In genomic region chr6:134730978-134731377, GRCm38 (mm10) we compare ENCODE assay signal across 19 mouse cellular contexts.
DNase-seq lines count a peak whose midpoint lies in the region; ATAC-seq lines count a peak whose summit lies in the region.
"Had no signal": no experiment of that assay in that cellular context is flagged by ENCODE, and none has a peak within 500 bp of the region (broad histone marks: within the 10 kb centered on the region; RNA-seq: fewer than 3 reads in every experiment).

No protein-coding gene starts in this region.

- DNase-seq in c-Kit-positive CD71-positive TER-119-positive erythroid progenitor cells, embryonic 14.5 days (ENCODE audit: low spot score) = peak; percentile 20
- DNase-seq in retina, embryonic 14.5 days (ENCODE audit: low spot score) = no peak
- DNase-seq in urinary bladder, postnatal 10 days (ENCODE audit: low spot score) = no peak
- DNase-seq: adrenal gland, adult 8-10 months; cerebellum, postnatal 10 days; forebrain, postnatal 0 days; kidney, adult 2 months; kidney, postnatal 10 days; thymus, postnatal 14 days had no signal

- peak overlapping the region; percentile 60; the same call in 1 of the 2 replicates for H3K27ac ChIP-seq in intestine, embryonic 15.5 days
- H3K27ac ChIP-seq in liver, embryonic 15.5 days (replicated peaks) = peak overlapping the region; percentile 15; the same call in 1 of the 2 replicates
- no peak overlapping the region for H3K27ac ChIP-seq in stomach, embryonic 16.5 days (ENCODE audit: low read length)
- H3K27ac ChIP-seq in forebrain, embryonic 15.5 days (replicated peaks) = no peak overlapping the region
- H3K27ac ChIP-seq: hindbrain, postnatal 0 days; limb, embryonic 12.5 days; lung, embryonic 15.5 days; macrophage; midbrain, embryonic 13.5 days; neural tube, embryonic 13.5 days had no signal

- no peaks in the 10 kb centered on the region for H3K36me3 ChIP-seq in intestine, embryonic 15.5 days
- H3K36me3 ChIP-seq in liver, embryonic 15.5 days (replicated peaks) = no peaks in the 10 kb centered on the region; the same call in 1 of the 2 replicates
- no peaks in the 10 kb centered on the region for H3K36me3 ChIP-seq in stomach, embryonic 16.5 days (ENCODE audit: control insufficient read depth, insufficient read depth, low read length)
- no peaks in the 10 kb centered on the region for H3K36me3 ChIP-seq in forebrain, embryonic 15.5 days
- H3K36me3 ChIP-seq: midbrain, embryonic 13.5 days; neural tube, embryonic 13.5 days had no signal

- H3K27me3 ChIP-seq in intestine, embryonic 15.5 days (replicated peaks) = no peaks in the 10 kb centered on the region
- no peaks in the 10 kb centered on the region for H3K27me3 ChIP-seq in liver, embryonic 15.5 days
- H3K27me3 ChIP-seq in stomach, embryonic 16.5 days (ENCODE audit: control insufficient read depth, insufficient read depth, low read length) = no peaks in the 10 kb centered on the region
- no peaks in the 10 kb centered on the region for H3K27me3 ChIP-seq in forebrain, embryonic 15.5 days
- H3K27me3 ChIP-seq: limb, embryonic 12.5 days; lung, embryonic 15.5 days; midbrain, embryonic 13.5 days; neural tube, embryonic 13.5 days had no signal

- H3K4me3 ChIP-seq in intestine, embryonic 15.5 days (replicated peaks) = no peak overlapping the region
- no peak overlapping the region for H3K4me3 ChIP-seq in liver, embryonic 15.5 days (replicated peaks)
- no peak overlapping the region for H3K4me3 ChIP-seq in stomach, embryonic 16.5 days (replicated peaks; ENCODE audit: low read length)
- H3K4me3 ChIP-seq in forebrain, embryonic 15.5 days = no peak overlapping the region
- H3K4me3 ChIP-seq: limb, embryonic 12.5 days; lung, embryonic 15.5 days; midbrain, embryonic 13.5 days; neural tube, embryonic 13.5 days had no signal

- no peaks in the 10 kb centered on the region for H3K9me3 ChIP-seq in intestine, embryonic 15.5 days
- no peaks in the 10 kb centered on the region for H3K9me3 ChIP-seq in liver, embryonic 15.5 days (replicated peaks)
- H3K9me3 ChIP-seq in stomach, embryonic 16.5 days (replicated peaks; ENCODE audit: control insufficient read depth, low read length) = no peaks in the 10 kb centered on the region
- H3K9me3 ChIP-seq in forebrain, embryonic 15.5 days = no peaks in the 10 kb centered on the region
- H3K9me3 ChIP-seq: limb, embryonic 12.5 days; lung, embryonic 15.5 days; midbrain, embryonic 13.5 days; neural tube, embryonic 13.5 days had no signal

- H3K4me2 ChIP-seq in intestine, embryonic 15.5 days (replicated peaks) = peak overlapping the region; percentile 19; the same call in 1 of the 2 replicates
- peak overlapping the region; percentile 31; the same call in 1 of the 2 replicates for H3K4me2 ChIP-seq in liver, embryonic 15.5 days
- no peak overlapping the region for H3K4me2 ChIP-seq in stomach, embryonic 16.5 days (ENCODE audit: low read depth, low read length)
- no peak overlapping the region for H3K4me2 ChIP-seq in forebrain, embryonic 15.5 days (replicated peaks)
- H3K4me2 ChIP-seq: limb, embryonic 12.5 days; lung, embryonic 15.5 days; midbrain, embryonic 13.5 days; neural tube, embryonic 13.5 days had no signal

- peak; percentile 92 for ATAC-seq in intestine, embryonic 15.5 days
- peak; percentile 69 for ATAC-seq in liver, embryonic 15.5 days (ENCODE audit: insufficient read depth)
- 0 out of 2 replicates have a peak, but pooled peaks have one; percentile 22 for ATAC-seq in stomach, embryonic 16.5 days (ENCODE audit: insufficient read depth, low FRiP score)
- ATAC-seq in forebrain, embryonic 15.5 days (replicated peaks) = no peak
- ATAC-seq: forebrain, postnatal 0 days; hindbrain, postnatal 0 days; midbrain, embryonic 13.5 days had no signal

- 61% methylated on average over 3 of the region's 3 CpGs for WGBS in intestine, embryonic 15.5 days
- WGBS in liver, embryonic 15.5 days (ENCODE audit: insufficient replicate concordance) = 31% methylated on average over 3 of the region's 3 CpGs
- 65% methylated on average over 3 of the region's 3 CpGs for WGBS in stomach, embryonic 16.5 days
- WGBS in forebrain, embryonic 15.5 days = 91% methylated on average over 3 of the region's 3 CpGs

- H3K9ac ChIP-seq in intestine, embryonic 15.5 days = no peak overlapping the region
- H3K9ac ChIP-seq in liver, embryonic 15.5 days = no peak overlapping the region
- no peak overlapping the region for H3K9ac ChIP-seq in stomach, embryonic 16.5 days (ENCODE audit: low read length)
- no peak overlapping the region for H3K9ac ChIP-seq in forebrain, embryonic 15.5 days (replicated peaks)
- H3K9ac ChIP-seq: forebrain, postnatal 0 days; limb, embryonic 12.5 days; lung, embryonic 15.5 days; midbrain, embryonic 13.5 days; neural tube, embryonic 13.5 days had no signal

- H3K4me1 ChIP-seq in intestine, embryonic 15.5 days (replicated peaks) = 0 out of 2 replicates have a peak, but pooled peaks cover 3% of the 10 kb centered on the region
- H3K4me1 ChIP-seq in liver, embryonic 15.5 days (replicated peaks) = peaks cover 29% of the 10 kb centered on the region
- no peaks in the 10 kb centered on the region for H3K4me1 ChIP-seq in stomach, embryonic 16.5 days (ENCODE audit: control insufficient read depth, insufficient read depth, low read length)
- H3K4me1 ChIP-seq in forebrain, embryonic 15.5 days = no peaks in the 10 kb centered on the region
- H3K4me1 ChIP-seq: limb, embryonic 12.5 days; lung, embryonic 15.5 days; midbrain, embryonic 13.5 days; neural tube, embryonic 13.5 days had no signal

Comparison
In these comparisons a context has a peak if more than half of its experiments do, and no peak if none do; other contexts are left out.
1. H3K27ac ChIP-seq: peak in intestine, embryonic 15.5 days (single experiment) and liver, embryonic 15.5 days (single experiment); none in stomach, embryonic 16.5 days (single experiment) and forebrain, embryonic 15.5 days (single experiment).
2. H3K4me2 ChIP-seq: peak in intestine, embryonic 15.5 days (single experiment) and liver, embryonic 15.5 days (single experiment); none in stomach, embryonic 16.5 days (single experiment) and forebrain, embryonic 15.5 days (single experiment).